Mouse (Mus musculus) lung, adult 2 months (tissue): ENCODE data around the gene Slc12a7.

Source experiments
- CTCF ChIP-seq: fragments of 200-500 bp; IDR thresholded peaks from 2 replicates; pipeline ENCODE4 v1.5.1; 2011; ENCODE audit warnings: mild to moderate bottlenecking, low read length, control low read depth; ENCODE audit not compliant: insufficient read depth
- POLR2A ChIP-seq: fragments of 200-500 bp; IDR thresholded peaks from 2 replicates; pipeline ENCODE4 v1.6.1; 2011; ENCODE audit warnings: low read depth, mild to moderate bottlenecking, control low read depth, low read length, borderline replicate concordance; ENCODE audit errors: extremely low read depth

GRCm38 (mm10) chr13:73687601-73688000, 45.3 kb upstream of the Slc12a7 start:
- TF ChIP-seq POLR2A (no peak), CTCF (no peak)
